Mouse (Mus musculus): ENCODE results near the gene Pid1. TPM values are rescaled to one million over a fixed set of nuclear protein-coding genes. Genes with fewer than 3 reads are reported as not detected.
"Not testable (repeated sequence)": the region's sequence is repeated elsewhere in the genome, so short reads cannot be mapped to it uniquely, and the experiment has no call there.

Gene Pid1
- polyA plus RNA-seq, 1 experiment from 2014 or later = 5.0 TPM

GRCm38 (mm10) chr1:84240203-84240602, 123.8 kb downstream of the Pid1 start:
- H3K27me3 ChIP-seq (ENCODE audit: control insufficient read depth, insufficient read depth, low read length) = no peaks in the 10 kb centered on the region
- H3K27ac ChIP-seq (ENCODE audit: low read depth, low read length) = no peak overlapping the region
- no peak overlapping the region for H3K4me2 ChIP-seq
- H3K9ac ChIP-seq (ENCODE audit: low read depth, low read length) = no peak overlapping the region
- WGBS (ENCODE audit: insufficient replicate concordance) = 86% methylated on average over 2 of the region's 2 CpGs
- ATAC-seq (replicated peaks; ENCODE audit: insufficient number of reproducible peaks, low FRiP score, low TSS enrichment) = no peak
- H3K9me3 ChIP-seq (replicated peaks; ENCODE audit: control insufficient read depth, low read length) = no peaks in the 10 kb centered on the region
- H3K36me3 ChIP-seq (ENCODE audit: control insufficient read depth, insufficient read depth, low read length) = no peaks in the 10 kb centered on the region
- H3K4me3 ChIP-seq (ENCODE audit: low read depth, low read length) = no peak overlapping the region
- no peaks in the 10 kb centered on the region for H3K4me1 ChIP-seq (ENCODE audit: control insufficient read depth, insufficient read depth, low read length)

- Histone ChIP-seq H3K36me3 (ENCODE audit: control insufficient read depth, insufficient read depth, low read length) (no peaks in the 10 kb centered on the region), H3K27me3 (ENCODE audit: control insufficient read depth, insufficient read depth, low read length) (no peaks in the 10 kb centered on the region), H3K4me1 (ENCODE audit: control insufficient read depth, insufficient read depth, low read length) (no peaks in the 10 kb centered on the region), H3K9ac (ENCODE audit: low read depth, low read length) (no peak overlapping the region), H3K9me3 (replicated peaks; ENCODE audit: control insufficient read depth, low read length) (no peaks in the 10 kb centered on the region), H3K27ac (ENCODE audit: low read depth, low read length) (no peak overlapping the region), H3K4me2 (no peak overlapping the region), H3K4me3 (ENCODE audit: low read depth, low read length) (no peak overlapping the region)
- ATAC-seq (replicated peaks; ENCODE audit: insufficient number of reproducible peaks, low FRiP score, low TSS enrichment) = no peak
- WGBS (ENCODE audit: insufficient replicate concordance) = 84% methylated on average over 2 of the region's 2 CpGs
Measured at GRCm38 (mm10) chr1:84230431-84230830, 133.5 kb downstream of the Pid1 start.

DNA sequence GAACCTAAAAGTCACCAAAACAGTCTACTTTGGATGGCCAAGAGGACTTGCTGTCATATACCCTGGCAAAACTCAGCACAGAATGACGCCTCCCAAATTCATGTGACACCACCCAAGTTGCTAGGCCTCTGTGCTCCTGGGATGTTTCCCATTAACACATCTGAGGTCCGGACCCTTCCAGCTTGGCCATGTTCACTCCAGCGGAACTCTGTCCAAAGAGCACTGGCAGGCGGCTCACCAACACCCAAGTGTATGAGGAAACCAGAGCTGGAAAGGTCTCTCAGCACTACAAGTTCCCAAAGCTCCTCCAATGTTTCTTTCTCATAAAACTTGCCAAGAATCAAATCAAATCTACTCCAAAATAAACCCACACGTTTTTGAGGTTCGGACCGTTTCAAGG, 138.4 kb downstream of the Pid1 start:
- no peaks in the 10 kb centered on the region for H3K27me3 ChIP-seq (ENCODE audit: control insufficient read depth, insufficient read depth, low read length)
- no peak overlapping the region for H3K4me3 ChIP-seq (ENCODE audit: low read depth, low read length)
- WGBS (ENCODE audit: insufficient replicate concordance) = 84% methylated on average over 7 of the region's 7 CpGs
- no peak overlapping the region for H3K4me2 ChIP-seq
- no peaks in the 10 kb centered on the region for H3K9me3 ChIP-seq (replicated peaks; ENCODE audit: control insufficient read depth, low read length)
- no peaks in the 10 kb centered on the region for H3K4me1 ChIP-seq (ENCODE audit: control insufficient read depth, insufficient read depth, low read length)
- no peaks in the 10 kb centered on the region for H3K36me3 ChIP-seq (ENCODE audit: control insufficient read depth, insufficient read depth, low read length)
- H3K9ac ChIP-seq (ENCODE audit: low read depth, low read length) = no peak overlapping the region
- no peak for ATAC-seq (replicated peaks; ENCODE audit: insufficient number of reproducible peaks, low FRiP score, low TSS enrichment)
- no peak overlapping the region for H3K27ac ChIP-seq (ENCODE audit: low read depth, low read length)

GRCm38 (mm10) chr1:84222051-84222450, 141.9 kb downstream of the Pid1 start:
- H3K4me2 ChIP-seq = no peak overlapping the region
- no peaks in the 10 kb centered on the region for H3K9me3 ChIP-seq (replicated peaks; ENCODE audit: control insufficient read depth, low read length)
- H3K27ac ChIP-seq (ENCODE audit: low read depth, low read length) = no peak overlapping the region
- H3K4me1 ChIP-seq (ENCODE audit: control insufficient read depth, insufficient read depth, low read length) = no peaks in the 10 kb centered on the region
- no peaks in the 10 kb centered on the region for H3K27me3 ChIP-seq (ENCODE audit: control insufficient read depth, insufficient read depth, low read length)
- no peak overlapping the region for H3K9ac ChIP-seq (ENCODE audit: low read depth, low read length)
- WGBS (ENCODE audit: insufficient replicate concordance) = 67% methylated on average over 1 of the region's 1 CpGs
- no peak overlapping the region for H3K4me3 ChIP-seq (ENCODE audit: low read depth, low read length)
- no peak for ATAC-seq (replicated peaks; ENCODE audit: insufficient number of reproducible peaks, low FRiP score, low TSS enrichment)
- no peaks in the 10 kb centered on the region for H3K36me3 ChIP-seq (ENCODE audit: control insufficient read depth, insufficient read depth, low read length)

DNA sequence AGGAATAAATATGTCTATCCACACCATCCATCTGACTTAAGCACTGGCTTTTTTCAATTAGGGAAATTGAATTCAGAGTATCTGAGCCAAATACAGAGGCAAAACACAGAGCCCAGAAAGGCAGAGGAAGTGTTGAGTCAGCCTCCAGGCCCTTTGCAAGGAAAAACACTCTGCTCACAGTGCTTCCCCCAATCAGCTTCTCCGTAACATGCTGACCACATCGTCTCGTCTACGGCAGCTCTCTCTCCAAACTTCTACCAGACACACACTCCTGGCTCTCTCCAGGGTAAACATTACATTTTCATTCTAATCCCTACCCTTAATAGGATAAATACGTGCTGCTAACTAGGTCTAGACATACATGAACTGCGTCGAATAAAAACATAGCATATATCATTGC, 145.4 kb downstream of the Pid1 start:
- WGBS (ENCODE audit: insufficient replicate concordance) = 45% methylated on average over 7 of the region's 7 CpGs
- no peaks in the 10 kb centered on the region for H3K4me1 ChIP-seq (ENCODE audit: control insufficient read depth, insufficient read depth, low read length)
- H3K9me3 ChIP-seq (replicated peaks; ENCODE audit: control insufficient read depth, low read length) = no peaks in the 10 kb centered on the region
- H3K27ac ChIP-seq (ENCODE audit: low read depth, low read length) = no peak overlapping the region
- no peaks in the 10 kb centered on the region for H3K27me3 ChIP-seq (ENCODE audit: control insufficient read depth, insufficient read depth, low read length)
- H3K9ac ChIP-seq (ENCODE audit: low read depth, low read length) = no peak overlapping the region
- no peak overlapping the region for H3K4me2 ChIP-seq
- no peaks in the 10 kb centered on the region for H3K36me3 ChIP-seq (ENCODE audit: control insufficient read depth, insufficient read depth, low read length)
- no peak for ATAC-seq (replicated peaks; ENCODE audit: insufficient number of reproducible peaks, low FRiP score, low TSS enrichment)
- no peak overlapping the region for H3K4me3 ChIP-seq (ENCODE audit: low read depth, low read length)

DNA sequence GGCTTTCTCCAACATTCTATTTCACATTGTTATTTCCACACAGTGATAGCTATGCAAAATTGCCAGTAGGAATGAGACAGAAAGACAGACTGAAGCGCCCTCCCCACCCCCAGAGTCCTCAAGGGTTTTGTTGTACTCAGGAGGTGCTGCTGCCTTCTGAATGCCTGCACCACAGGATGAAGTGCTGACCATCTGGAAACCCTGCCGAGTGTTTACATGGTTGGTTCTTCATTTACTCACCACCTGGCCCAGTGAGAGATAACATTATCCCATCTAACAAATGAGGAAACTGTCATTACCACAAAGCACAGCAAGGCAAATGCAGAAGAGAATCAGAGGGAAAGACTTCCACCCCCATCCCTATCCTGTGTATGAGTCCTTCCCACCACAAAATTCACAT, 146.2 kb downstream of the Pid1 start:
- no peak for ATAC-seq (replicated peaks; ENCODE audit: insufficient number of reproducible peaks, low FRiP score, low TSS enrichment)
- H3K27ac ChIP-seq (ENCODE audit: low read depth, low read length) = no peak overlapping the region
- no peak overlapping the region for H3K4me2 ChIP-seq
- no peaks in the 10 kb centered on the region for H3K36me3 ChIP-seq (ENCODE audit: control insufficient read depth, insufficient read depth, low read length)
- no peaks in the 10 kb centered on the region for H3K9me3 ChIP-seq (replicated peaks; ENCODE audit: control insufficient read depth, low read length)
- H3K4me1 ChIP-seq (ENCODE audit: control insufficient read depth, insufficient read depth, low read length) = no peaks in the 10 kb centered on the region
- no peak overlapping the region for H3K9ac ChIP-seq (ENCODE audit: low read depth, low read length)
- no peak overlapping the region for H3K4me3 ChIP-seq (ENCODE audit: low read depth, low read length)
- H3K27me3 ChIP-seq (ENCODE audit: control insufficient read depth, insufficient read depth, low read length) = no peaks in the 10 kb centered on the region
- WGBS (ENCODE audit: insufficient replicate concordance) = 13% methylated on average over 2 of the region's 2 CpGs

- ATAC-seq (replicated peaks; ENCODE audit: insufficient number of reproducible peaks, low FRiP score, low TSS enrichment) = no peak
- Histone ChIP-seq H3K4me2 (no peak overlapping the region), H3K9ac (ENCODE audit: low read depth, low read length) (no peak overlapping the region), H3K27me3 (ENCODE audit: control insufficient read depth, insufficient read depth, low read length) (no peaks in the 10 kb centered on the region), H3K4me1 (ENCODE audit: control insufficient read depth, insufficient read depth, low read length) (no peaks in the 10 kb centered on the region), H3K4me3 (ENCODE audit: low read depth, low read length) (no peak overlapping the region), H3K27ac (ENCODE audit: low read depth, low read length) (no peak overlapping the region), H3K36me3 (ENCODE audit: control insufficient read depth, insufficient read depth, low read length) (no peaks in the 10 kb centered on the region), H3K9me3 (replicated peaks; ENCODE audit: control insufficient read depth, low read length) (no peaks in the 10 kb centered on the region)
- 70% methylated on average over 9 of the region's 9 CpGs for WGBS (ENCODE audit: insufficient replicate concordance)
Measured at GRCm38 (mm10) chr1:84211507-84211906, 152.5 kb downstream of the Pid1 start.

GRCm38 (mm10) chr1:84205746-84206145, 158.2 kb downstream of the Pid1 start:
- not testable (repeated sequence) for ATAC-seq (replicated peaks; ENCODE audit: insufficient number of reproducible peaks, low FRiP score, low TSS enrichment); H3K4me1 ChIP-seq (ENCODE audit: control insufficient read depth, insufficient read depth, low read length); H3K36me3 ChIP-seq (ENCODE audit: control insufficient read depth, insufficient read depth, low read length); H3K27me3 ChIP-seq (ENCODE audit: control insufficient read depth, insufficient read depth, low read length); H3K9ac ChIP-seq (ENCODE audit: low read depth, low read length); H3K9me3 ChIP-seq (replicated peaks; ENCODE audit: control insufficient read depth, low read length); H3K4me2 ChIP-seq; H3K27ac ChIP-seq (ENCODE audit: low read depth, low read length); H3K4me3 ChIP-seq (ENCODE audit: low read depth, low read length)
- WGBS (ENCODE audit: insufficient replicate concordance) = 95% methylated on average over 3 of the region's 3 CpGs

DNA sequence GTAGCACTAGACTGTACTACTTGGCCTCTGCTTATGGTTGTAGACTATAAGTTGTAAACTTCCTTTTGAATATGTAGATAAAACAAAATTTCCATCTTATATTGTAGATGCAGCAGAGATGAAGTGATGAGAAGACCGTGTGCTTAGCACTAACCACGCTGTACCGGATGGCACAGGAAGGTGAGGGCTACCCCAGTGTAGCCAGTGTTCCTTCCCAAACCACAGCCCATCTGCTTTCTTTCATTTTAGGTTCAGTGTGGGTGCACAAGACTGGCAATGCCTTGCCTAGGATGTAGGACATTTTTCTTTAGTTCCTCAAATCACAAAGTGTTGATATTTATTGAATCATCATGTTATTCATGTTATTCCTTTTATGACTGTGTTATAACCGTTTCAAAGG, 160.5 kb downstream of the Pid1 start:
- no peaks in the 10 kb centered on the region for H3K9me3 ChIP-seq (replicated peaks; ENCODE audit: control insufficient read depth, low read length)
- 76% methylated on average over 4 of the region's 4 CpGs for WGBS (ENCODE audit: insufficient replicate concordance)
- H3K4me2 ChIP-seq = no peak overlapping the region
- no peak overlapping the region for H3K9ac ChIP-seq (ENCODE audit: low read depth, low read length)
- H3K27me3 ChIP-seq (ENCODE audit: control insufficient read depth, insufficient read depth, low read length) = no peaks in the 10 kb centered on the region
- H3K4me3 ChIP-seq (ENCODE audit: low read depth, low read length) = no peak overlapping the region
- no peaks in the 10 kb centered on the region for H3K36me3 ChIP-seq (ENCODE audit: control insufficient read depth, insufficient read depth, low read length)
- H3K27ac ChIP-seq (ENCODE audit: low read depth, low read length) = no peak overlapping the region
- ATAC-seq (replicated peaks; ENCODE audit: insufficient number of reproducible peaks, low FRiP score, low TSS enrichment) = no peak
- no peaks in the 10 kb centered on the region for H3K4me1 ChIP-seq (ENCODE audit: control insufficient read depth, insufficient read depth, low read length)

Measured in heart, embryonic 11.5 days (tissue).